Mouse (Mus musculus) intestine, embryonic 14.5 days (tissue): ENCODE data around the gene Ndufa7. TPM values are rescaled to one million over a fixed set of nuclear protein-coding genes. Genes with fewer than 3 reads are reported as not detected.
"Not testable (repeated sequence)": the region's sequence is repeated elsewhere in the genome, so short reads cannot be mapped to it uniquely, and the experiment has no call there.

Experiments
- ATAC-seq: fragments of 200-750 bp; cut with Nextera tagmentation; replicated peaks from 2 replicates; pipeline ENCODE4 v1.8.0; 2017; ENCODE audit warnings: low read depth, moderate number of reproducible peaks, moderate TSS enrichment, moderate library complexity; ENCODE audit not compliant: low FRiP score, low TSS enrichment
- DNase-seq: peaks from one replicate; pipeline ENCODE4 v3.0.0-alpha.2; 2018; ENCODE audit warnings: low spot score
- H3K27ac ChIP-seq: fragments of 300-500 bp; sonication (generic); 2 replicates; pipeline ENCODE4 v1.5.1; 2014; ENCODE audit warnings: low read depth, mild to moderate bottlenecking, control low read depth
- H3K27me3 ChIP-seq: fragments of 300-500 bp; sonication (generic); replicated peaks from 2 replicates; pipeline ENCODE4 v1.6.1; 2014; ENCODE audit warnings: low read length, control low read depth; ENCODE audit not compliant: control insufficient read depth, insufficient read depth
- H3K36me3 ChIP-seq: fragments of 300-500 bp; sonication (generic); 2 replicates; pipeline ENCODE4 v1.6.1; 2014; ENCODE audit warnings: low read length, control low read depth; ENCODE audit not compliant: control insufficient read depth, insufficient read depth
- H3K4me1 ChIP-seq: fragments of 300-500 bp; sonication (generic); replicated peaks from 2 replicates; pipeline ENCODE4 v1.6.1; 2014; ENCODE audit warnings: low read length, control low read depth, mixed read lengths; ENCODE audit not compliant: control insufficient read depth, insufficient read depth
- H3K4me2 ChIP-seq: fragments of 300-500 bp; sonication (generic); 2 replicates; pipeline ENCODE4 v1.6.1; 2014; ENCODE audit warnings: low read length
- H3K4me3 ChIP-seq: fragments of 300-500 bp; sonication (generic); 2 replicates; pipeline ENCODE4 v1.5.1; 2014; ENCODE audit warnings: low read depth, low read length, control low read depth, mixed read lengths
- H3K9ac ChIP-seq: fragments of 300-500 bp; sonication (generic); 2 replicates; pipeline ENCODE4 v1.6.1; 2014; ENCODE audit warnings: mild to moderate bottlenecking, low read length
- H3K9me3 ChIP-seq: fragments of 300-500 bp; sonication (generic); 2 replicates; pipeline ENCODE4 v1.6.1; 2016; ENCODE audit warnings: low read length, control low read depth; ENCODE audit not compliant: control insufficient read depth
- WGBS: fragments of 180-500 bp; shearing (Covaris S2); extraction: QIAGEN DNeasy Blood & Tissue Kit; methylation state at CpG from one replicate; pipeline ENCODE4 v1.1.7; 2014; 5-methylcytosine and 5-hydroxymethylcytosine counted together
- polyA plus RNA-seq: library from polyadenylated mRNA; unstranded; fragments of >200 nt; fragmentation: Nextera tagmentation; extraction: Ambion mirVana; gene quantifications from 2 replicates; pipeline ENCODE4 v1.2.1, GENCODE M21; 2014

Ndufa7 gene
- polyA plus RNA-seq, 1 experiment from 2014 or later = 606 TPM

GRCm38 (mm10) chr17:33817184-33817968, 7.0 kb upstream of the Ndufa7 start:
- peaks cover 15% of the 10 kb centered on the region for H3K4me1 ChIP-seq

DNA sequence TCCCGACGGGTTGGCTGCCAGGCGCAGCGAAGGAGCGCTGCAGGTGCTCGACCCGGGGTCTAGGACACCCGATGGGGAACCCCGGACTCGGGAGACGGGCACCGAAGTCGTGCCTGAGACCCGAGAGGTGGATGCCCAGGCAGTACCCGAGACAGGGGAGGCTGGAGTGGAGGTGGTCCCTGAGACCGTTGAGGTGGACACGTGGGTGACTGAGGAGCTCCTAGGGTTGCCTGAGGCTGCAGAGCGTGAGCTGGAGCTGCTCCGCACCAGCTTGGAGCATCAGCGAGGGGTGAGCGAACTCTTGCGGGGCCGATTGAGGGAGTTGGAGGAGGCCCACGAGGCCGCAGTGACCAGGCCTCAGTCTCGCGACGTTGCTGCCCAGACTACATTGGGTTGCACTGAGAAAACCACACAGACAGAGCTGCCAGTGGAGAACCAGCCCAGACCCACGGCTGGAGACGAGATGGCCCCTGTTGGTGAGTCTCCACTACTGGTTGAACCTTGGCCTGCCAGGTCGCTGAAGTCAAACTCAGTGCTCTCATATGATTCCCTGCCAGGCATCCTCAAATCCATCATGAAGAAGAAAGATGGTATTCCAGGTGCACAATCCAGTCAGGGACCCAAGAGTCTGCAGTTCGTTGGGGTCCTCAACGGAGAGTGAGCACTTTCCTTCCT, 6.3 kb upstream of the Ndufa7 start:
- peaks cover 47% of the 10 kb centered on the region for H3K36me3 ChIP-seq
- 19% methylated on average over 33 of the region's 33 CpGs for WGBS
- no peaks in the 10 kb centered on the region for H3K9me3 ChIP-seq
- H3K9ac ChIP-seq = peak overlapping the region; percentile 73
- H3K27ac ChIP-seq = peak overlapping the region; percentile 54; the same call in 1 of the 2 replicates
- H3K4me2 ChIP-seq = peak overlapping the region; percentile 82
- DNase-seq (no peak), ATAC-seq (peak; percentile 41)
- peak overlapping the region; percentile 64 for H3K4me3 ChIP-seq
- peaks cover 20% of the 10 kb centered on the region for H3K4me1 ChIP-seq
- no peaks in the 10 kb centered on the region for H3K27me3 ChIP-seq

More at GRCm38 (mm10) chr17:33817184-33817968, 7.0 kb upstream of the Ndufa7 start:
- Histone ChIP-seq H3K9me3 (no peaks in the 10 kb centered on the region), H3K36me3 (peaks cover 40% of the 10 kb centered on the region), H3K4me3 (peak overlapping the region; percentile 64), H3K27me3 (no peaks in the 10 kb centered on the region), H3K4me2 (peak overlapping the region; percentile 82), H3K9ac (peak overlapping the region; percentile 73), H3K27ac (peak overlapping the region; percentile 80)
- ATAC-seq (peak; percentile 94), DNase-seq (peak; percentile 91)
- under 1% methylated on average over 89 of the region's 89 CpGs for WGBS

GRCm38 (mm10) chr17:33822436-33822959, 1.9 kb upstream of the Ndufa7 start:
- Histone ChIP-seq H3K4me1 (peaks cover 34% of the 10 kb centered on the region), H3K4me2 (peak overlapping the region; percentile 95; the same call in 1 of the 2 replicates), H3K9ac (no peak overlapping the region), H3K36me3 (peaks cover 51% of the 10 kb centered on the region), H3K9me3 (no peaks in the 10 kb centered on the region), H3K27me3 (no peaks in the 10 kb centered on the region), H3K4me3 (0 out of 2 replicates have a peak overlapping the region, but pooled peaks have one; percentile 99), H3K27ac (no peak overlapping the region)
- 86% methylated on average over 1 of the region's 1 CpGs for WGBS
- DNase-seq (no peak), ATAC-seq (no peak)

DNA sequence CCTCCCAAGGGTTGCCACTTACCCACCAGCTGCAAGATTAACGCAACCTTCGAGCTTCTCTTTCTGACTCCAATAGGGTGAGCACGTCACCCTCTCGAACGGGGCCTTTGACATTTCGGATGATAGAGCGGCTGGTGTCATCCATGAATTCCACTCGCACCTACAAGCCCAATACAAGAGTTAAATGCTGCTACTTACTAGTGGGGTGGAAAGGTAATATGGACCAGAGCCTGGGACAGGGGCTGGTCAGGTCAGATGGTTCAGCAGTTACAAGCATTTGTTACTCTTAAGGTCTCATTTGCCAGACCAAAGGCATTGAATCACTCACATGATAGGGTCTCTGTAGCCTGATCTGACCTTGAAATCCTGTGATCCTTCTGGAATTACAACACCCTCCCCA, 1.2 kb upstream of the Ndufa7 start:
- not testable (repeated sequence) for H3K27ac ChIP-seq, ATAC-seq
- 79% methylated on average over 8 of the region's 8 CpGs for WGBS

GRCm38 (mm10) chr17:33824997-33825330, 592 bp downstream of the Ndufa7 start:
- 6% methylated on average over 6 of the region's 6 CpGs for WGBS
- H3K9me3 ChIP-seq, ATAC-seq, H3K27me3 ChIP-seq, DNase-seq: not testable (repeated sequence)
- H3K9ac ChIP-seq = peak overlapping the region; percentile 95
- H3K4me2 ChIP-seq = peak overlapping the region; percentile 61
- H3K27ac ChIP-seq = peak overlapping the region; percentile 86
- H3K4me3 ChIP-seq = peak overlapping the region; percentile 99
- peaks cover 26% of the 10 kb centered on the region for H3K4me1 ChIP-seq
- H3K36me3 ChIP-seq = peaks cover 53% of the 10 kb centered on the region

More for the DNA sequence above, 1.2 kb upstream of the Ndufa7 start:
- H3K36me3 ChIP-seq = peaks cover 55% of the 10 kb centered on the region
- peak overlapping the region; percentile 99 for H3K4me3 ChIP-seq
- not testable (repeated sequence) for DNase-seq, H3K9me3 ChIP-seq, H3K27me3 ChIP-seq
- H3K9ac ChIP-seq = peak overlapping the region; percentile 95
- H3K4me2 ChIP-seq = peak overlapping the region; percentile 95
- peaks cover 30% of the 10 kb centered on the region for H3K4me1 ChIP-seq

DNA sequence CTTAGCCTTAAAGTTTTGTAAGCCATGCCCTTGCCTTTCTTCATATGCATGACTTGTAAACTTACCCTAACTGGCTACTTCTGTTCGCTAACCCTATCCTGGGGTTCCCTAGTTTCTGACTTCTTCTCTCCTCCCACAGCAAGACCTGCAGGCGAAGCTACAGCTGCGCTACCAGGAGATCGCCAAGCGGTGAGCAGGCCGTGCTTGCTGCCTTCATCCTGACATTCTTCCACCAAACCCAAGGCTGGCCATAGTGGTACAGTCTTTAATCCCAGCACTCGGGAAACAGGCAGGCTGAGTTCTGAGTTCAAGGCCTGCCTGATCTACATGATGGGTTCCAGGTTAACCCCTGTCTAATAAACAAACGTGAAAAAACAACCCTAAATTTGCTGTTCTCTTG, 1.1 kb downstream of the Ndufa7 start:
- ATAC-seq = no peak
- peaks cover 26% of the 10 kb centered on the region for H3K4me1 ChIP-seq
- H3K9ac ChIP-seq = peak overlapping the region; percentile 95
- no peak overlapping the region for H3K27ac ChIP-seq
- H3K4me2 ChIP-seq = peak overlapping the region; percentile 61
- no peak for DNase-seq
- H3K27me3 ChIP-seq = no peaks in the 10 kb centered on the region
- WGBS = 83% methylated on average over 8 of the region's 8 CpGs
- H3K4me3 ChIP-seq = peak overlapping the region; percentile 99
- H3K9me3 ChIP-seq = no peaks in the 10 kb centered on the region
- H3K36me3 ChIP-seq = peaks cover 53% of the 10 kb centered on the region

DNA sequence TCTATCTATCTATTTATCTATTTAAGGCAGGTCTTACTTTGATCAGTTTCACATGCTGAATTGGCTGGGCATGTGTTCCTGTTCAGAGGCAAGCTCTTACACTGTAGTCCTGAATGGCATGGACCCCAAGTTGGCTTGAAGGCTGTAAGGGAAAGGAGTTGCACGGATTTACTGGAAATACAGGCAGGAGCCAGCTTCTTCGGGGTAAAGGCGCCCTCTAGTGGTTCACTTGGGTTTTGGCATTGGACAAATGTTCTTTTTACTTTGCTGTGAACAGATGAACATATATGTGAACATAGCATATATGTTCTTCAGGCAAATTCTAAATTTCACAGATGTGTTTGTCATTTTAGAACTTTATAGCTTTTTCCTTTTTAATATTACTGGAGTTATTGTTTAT, 2.5 kb downstream of the Ndufa7 start:
- no peak overlapping the region for H3K9ac ChIP-seq
- no peak for ATAC-seq
- H3K36me3 ChIP-seq = peaks cover 50% of the 10 kb centered on the region
- H3K27me3 ChIP-seq = no peaks in the 10 kb centered on the region
- no peak overlapping the region for H3K4me3 ChIP-seq
- H3K4me2 ChIP-seq = no peak overlapping the region
- no peaks in the 10 kb centered on the region for H3K9me3 ChIP-seq
- no peak overlapping the region for H3K27ac ChIP-seq
- DNase-seq = peak; percentile 82
- H3K4me1 ChIP-seq = peaks cover 23% of the 10 kb centered on the region
- WGBS = 0% methylated on average over 3 of the region's 3 CpGs

- H3K4me3 ChIP-seq = no peak overlapping the region
- 55% methylated on average over 2 of the region's 2 CpGs for WGBS
- peaks cover 52% of the 10 kb centered on the region for H3K36me3 ChIP-seq
- DNase-seq (no peak), ATAC-seq (no peak)
- no peaks in the 10 kb centered on the region for H3K9me3 ChIP-seq
- no peak overlapping the region for H3K27ac ChIP-seq
- no peak overlapping the region for H3K4me2 ChIP-seq
- no peaks in the 10 kb centered on the region for H3K27me3 ChIP-seq
- no peak overlapping the region for H3K9ac ChIP-seq
- H3K4me1 ChIP-seq = peaks cover 10% of the 10 kb centered on the region
Measured at GRCm38 (mm10) chr17:33828892-33829291, 4.5 kb downstream of the Ndufa7 start.
